Mouse (Mus musculus) testis, adult 2 months (tissue): ENCODE data around the gene Ndufb11.

Source experiments
- CTCF ChIP-seq: fragments of 200-500 bp; IDR thresholded peaks from 2 replicates; pipeline ENCODE4 v1.5.1; 2012; ENCODE audit warnings: low read depth, mild to moderate bottlenecking, inconsistent platforms, low read length, moderate library complexity; ENCODE audit not compliant: control insufficient read depth, insufficient read depth, insufficient replicate concordance
- POLR2A ChIP-seq: fragments of 200-500 bp; IDR thresholded peaks from 2 replicates; pipeline ENCODE4 v1.6.1; 2012; ENCODE audit warnings: low read depth, mild to moderate bottlenecking, inconsistent platforms, low read length, moderate library complexity; ENCODE audit not compliant: control insufficient read depth

DNA sequence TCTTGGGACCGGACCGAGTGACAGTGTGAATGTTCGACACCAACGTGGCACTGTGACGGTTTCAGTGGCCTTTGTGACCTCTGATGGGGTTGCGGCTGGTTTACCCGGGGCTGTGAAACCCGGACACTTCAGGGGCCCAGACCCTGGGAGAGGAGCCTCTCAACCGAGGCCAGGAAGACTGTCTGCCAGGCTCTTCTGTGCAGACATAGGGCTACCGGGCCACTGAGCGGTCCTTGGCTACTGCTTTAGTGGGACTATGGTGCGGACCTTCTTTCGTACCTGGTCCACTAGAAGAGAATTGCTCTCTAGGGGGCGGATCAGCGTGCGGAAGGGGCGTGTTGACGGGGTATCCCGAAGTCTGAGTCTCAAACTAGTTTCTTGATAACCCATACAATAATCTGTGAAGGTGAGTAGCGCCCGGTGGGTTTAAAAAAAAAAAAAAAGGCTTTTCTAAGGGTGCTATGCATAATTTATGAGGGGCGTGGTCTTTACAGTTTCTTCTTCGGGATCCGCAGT, 41.5 kb upstream of the Ndufb11 start:
- TF ChIP-seq CTCF: no peak
- no peak for TF ChIP-seq POLR2A
